Mouse (Mus musculus) cerebellum, adult 11-12 months (tissue): ENCODE results near the gene Scin.
"Not testable (repeated sequence)": the region's sequence is repeated elsewhere in the genome, so short reads cannot be mapped to it uniquely, and the experiment has no call there.

ENCODE experiments used
- DNase-seq: peaks from one replicate; pipeline ENCODE4 v3.0.0; 2022

Scin gene

GRCm38 (mm10) chr12:40133573-40134271 lies at the start of gene Scin:
TSS of gene Scin (minus strand) at chr12:40134228.
- no peak for DNase-seq

DNA sequence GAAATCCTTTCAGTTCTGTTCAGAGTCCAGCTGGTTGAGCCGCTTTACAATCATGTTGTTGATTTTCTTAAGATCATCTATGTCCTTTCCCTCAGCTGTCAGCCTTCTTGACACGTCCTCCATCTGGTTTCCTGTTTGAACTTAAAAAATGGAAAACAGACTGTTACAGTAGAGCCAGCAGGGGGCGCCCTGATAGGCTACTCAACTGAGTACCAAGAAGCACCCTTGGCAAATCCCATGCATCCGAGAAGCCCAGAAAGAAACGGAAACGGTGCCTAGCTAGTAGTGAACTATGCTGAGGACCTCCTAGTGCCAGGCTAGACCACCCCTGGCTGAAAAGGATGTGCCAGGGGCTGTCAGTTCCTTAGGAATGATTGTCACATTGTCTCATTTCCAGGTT lies 43.1 kb upstream of the Scin start:
- DNase-seq = no peak

DNA sequence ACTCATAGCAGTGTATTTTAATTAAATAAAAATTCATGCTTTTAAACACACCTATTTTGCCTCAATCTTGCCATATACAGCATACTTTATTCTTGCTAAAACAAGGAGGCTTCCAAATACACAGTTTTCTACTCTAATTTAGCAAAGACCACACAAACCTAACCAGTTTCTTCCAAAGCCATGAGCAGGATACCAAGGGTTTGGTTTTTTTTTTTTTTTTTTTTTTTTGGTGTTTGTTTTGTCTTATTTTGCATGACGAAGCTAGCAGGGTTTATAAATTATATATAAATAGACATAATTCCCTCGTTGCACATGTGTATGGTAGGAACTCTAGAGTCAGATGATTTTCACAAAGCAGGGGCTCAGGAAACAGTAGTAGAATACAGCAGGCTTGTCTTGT lies 42.1 kb upstream of the Scin start:
- DNase-seq = no peak

- not testable (repeated sequence) for DNase-seq
These were observed 41.1 kb upstream of the Scin start for GRCm38 (mm10) chr12:40175171-40175570.

GRCm38 (mm10) chr12:40171637-40172036 lies 37.6 kb upstream of the Scin start:
- no peak for DNase-seq

DNA sequence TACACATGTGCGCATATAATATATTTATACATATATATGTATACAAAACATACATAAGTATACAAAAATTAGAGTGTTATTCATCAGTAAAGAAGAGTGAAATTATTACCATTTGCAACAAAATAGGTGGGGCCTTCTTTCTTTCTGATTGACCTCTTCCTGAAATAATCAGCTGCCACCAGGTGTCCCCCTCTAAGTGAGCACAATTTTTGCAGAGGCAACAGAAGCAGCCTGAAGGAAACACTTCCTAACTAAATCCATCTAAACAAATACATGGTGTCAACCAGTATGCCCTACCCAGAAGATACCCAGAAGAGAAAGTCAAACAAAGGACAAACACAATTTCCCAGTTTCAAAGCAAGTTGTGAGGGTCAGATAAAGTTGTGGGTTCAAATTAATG lies 35.6 kb upstream of the Scin start:
- no peak for DNase-seq

GRCm38 (mm10) chr12:40164621-40165020 lies 30.6 kb upstream of the Scin start:
- no peak for DNase-seq

GRCm38 (mm10) chr12:40160777-40161176 lies 26.7 kb upstream of the Scin start:
- no peak for DNase-seq

- no peak for DNase-seq
These were observed 20.2 kb upstream of the Scin start for GRCm38 (mm10) chr12:40154188-40154587.

GRCm38 (mm10) chr12:40152353-40153069 lies 18.5 kb upstream of the Scin start:
- DNase-seq = no peak

DNA sequence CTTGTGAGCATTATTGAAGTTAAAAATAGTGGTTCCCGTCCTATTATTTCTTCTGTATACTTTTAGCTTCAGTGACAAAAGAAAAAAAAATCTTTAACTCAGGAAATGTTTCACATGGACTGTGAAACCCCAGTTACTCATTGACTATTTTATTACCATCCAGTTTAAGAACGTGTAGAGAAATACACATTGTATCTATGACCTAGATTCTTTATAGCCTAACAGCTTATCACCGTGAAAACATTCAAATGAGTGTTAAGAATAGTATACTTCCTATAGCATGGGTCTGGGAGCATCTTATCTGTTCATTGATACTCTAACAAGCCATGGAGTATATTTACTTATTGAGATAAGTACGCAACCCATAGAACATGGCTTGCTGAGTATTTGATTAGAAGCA lies 13.3 kb upstream of the Scin start:
- no peak for DNase-seq

DNA sequence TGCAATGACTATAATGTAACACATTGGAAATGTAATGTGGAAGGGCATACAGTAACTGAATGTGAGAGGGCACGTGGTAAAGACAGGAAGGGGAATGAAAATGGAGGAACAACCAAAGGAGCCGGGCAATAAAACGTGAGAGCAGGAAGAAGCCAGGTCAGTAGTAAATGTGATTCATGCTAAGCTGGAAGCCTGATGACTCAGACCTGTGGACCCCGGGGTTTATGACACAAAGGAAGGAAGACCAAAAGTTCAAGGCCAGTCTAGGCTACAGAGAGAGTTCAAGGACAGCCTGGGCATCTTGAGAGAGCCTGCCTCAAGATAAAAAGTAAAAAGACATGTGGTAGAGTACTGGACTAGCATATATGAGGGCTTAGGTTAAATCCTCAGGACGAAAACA lies 12.5 kb upstream of the Scin start:
- no peak for DNase-seq

DNA sequence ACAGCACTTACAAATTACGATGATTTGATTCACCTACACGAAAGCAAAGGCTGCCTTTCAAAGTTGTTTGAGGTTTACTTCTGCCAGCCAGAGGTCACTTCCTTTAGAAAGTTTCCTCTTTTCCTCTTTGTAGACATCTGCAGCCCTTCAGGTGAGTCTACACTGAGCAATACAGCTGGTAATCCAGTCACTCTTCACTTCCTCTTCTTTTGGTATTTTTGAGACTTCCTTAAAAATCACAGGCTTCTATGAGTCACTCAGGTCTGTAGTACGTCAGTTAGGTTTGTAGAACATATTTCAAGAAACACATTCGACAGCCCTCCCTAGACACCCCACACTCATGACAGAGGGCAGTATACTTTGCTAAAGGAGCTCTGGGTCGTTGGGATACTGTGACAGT lies 6.7 kb upstream of the Scin start:
- no peak for DNase-seq

GRCm38 (mm10) chr12:40139484-40140245 lies 5.6 kb upstream of the Scin start:
- no peak for DNase-seq

- no peak for DNase-seq
These were observed 501 bp upstream of the Scin start for GRCm38 (mm10) chr12:40134529-40134928.

DNA sequence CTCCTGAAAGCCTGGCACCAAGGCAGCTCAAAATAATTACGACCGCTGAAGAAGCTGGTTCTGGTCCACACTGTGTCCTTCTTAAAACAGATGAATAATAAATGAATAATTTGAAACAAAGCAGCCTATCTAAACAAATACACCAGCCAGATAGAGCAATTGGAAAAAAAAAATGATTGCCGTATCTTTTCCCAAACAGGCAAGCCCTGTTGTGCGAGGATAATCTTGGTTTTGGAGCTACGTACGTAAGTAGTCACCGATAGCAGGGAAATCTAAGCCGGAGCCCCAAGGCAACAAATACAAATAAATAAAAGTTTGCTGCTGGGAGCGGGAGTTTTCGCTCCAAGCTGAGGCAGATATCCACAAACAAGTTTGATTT lies 845 bp downstream of the Scin start:
- no peak for DNase-seq

GRCm38 (mm10) chr12:40118872-40119271 lies 15.2 kb downstream of the Scin start:
- no peak for DNase-seq

- DNase-seq = no peak
These were observed 17.0 kb downstream of the Scin start for GRCm38 (mm10) chr12:40117045-40117444.

DNA sequence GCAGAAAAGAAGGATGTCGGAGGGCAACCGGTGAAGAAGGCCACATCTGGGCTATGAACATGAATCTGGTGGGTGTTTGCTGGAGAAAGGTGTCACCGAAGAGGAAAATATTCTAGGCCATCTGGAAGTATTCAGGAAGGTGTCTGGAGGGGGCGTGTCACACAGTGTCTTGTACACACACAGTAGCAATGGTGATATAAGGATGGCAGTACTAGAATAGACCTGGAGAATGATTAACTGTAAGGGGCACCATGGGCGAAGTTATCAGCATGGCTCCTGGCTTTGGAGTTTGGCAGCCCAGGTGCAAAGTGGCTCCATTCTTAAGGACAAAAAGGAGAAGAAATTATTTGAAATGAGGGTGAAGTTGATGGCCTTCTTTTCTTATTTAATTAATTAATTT lies 17.8 kb downstream of the Scin start:
- no peak for DNase-seq

DNA sequence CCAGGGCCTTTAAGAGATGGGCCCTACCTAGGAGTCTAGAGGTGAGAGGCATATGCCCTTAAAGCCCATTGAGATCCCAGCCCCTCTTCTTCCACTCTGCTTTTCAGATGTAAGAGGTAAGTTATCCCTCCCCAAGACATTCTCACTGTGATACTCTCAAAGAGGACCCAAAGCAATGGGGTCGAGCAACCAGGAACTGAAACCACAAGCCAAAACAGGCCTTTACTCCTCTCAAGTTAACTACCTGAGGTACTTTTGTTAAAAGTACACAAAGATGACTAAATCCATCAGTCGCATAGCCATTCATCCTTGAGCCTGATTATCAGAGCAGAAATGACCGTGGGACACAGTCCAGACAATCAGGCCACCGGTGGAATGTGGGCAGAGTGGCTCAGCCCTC lies 19.1 kb downstream of the Scin start:
- DNase-seq = no peak

DNA sequence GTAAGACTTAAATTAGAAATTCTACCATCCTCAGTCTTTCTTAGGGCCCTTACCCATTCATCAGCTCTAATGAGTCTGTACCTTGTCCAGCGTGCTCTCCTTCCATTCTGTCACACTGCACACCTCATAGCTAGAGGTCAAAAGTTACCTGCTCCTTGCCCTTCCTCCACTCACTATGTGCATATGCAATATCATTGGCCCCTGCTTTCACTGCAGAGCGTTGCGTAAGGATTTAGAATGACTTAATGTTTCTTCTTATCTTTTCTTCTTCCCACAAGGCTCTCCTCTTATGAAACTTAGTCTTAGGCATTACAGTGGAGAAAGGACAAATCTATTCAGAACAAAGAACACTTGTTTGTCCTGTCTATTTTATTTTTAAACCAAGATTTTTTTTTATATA lies 20.0 kb downstream of the Scin start:
- no peak for DNase-seq

DNA sequence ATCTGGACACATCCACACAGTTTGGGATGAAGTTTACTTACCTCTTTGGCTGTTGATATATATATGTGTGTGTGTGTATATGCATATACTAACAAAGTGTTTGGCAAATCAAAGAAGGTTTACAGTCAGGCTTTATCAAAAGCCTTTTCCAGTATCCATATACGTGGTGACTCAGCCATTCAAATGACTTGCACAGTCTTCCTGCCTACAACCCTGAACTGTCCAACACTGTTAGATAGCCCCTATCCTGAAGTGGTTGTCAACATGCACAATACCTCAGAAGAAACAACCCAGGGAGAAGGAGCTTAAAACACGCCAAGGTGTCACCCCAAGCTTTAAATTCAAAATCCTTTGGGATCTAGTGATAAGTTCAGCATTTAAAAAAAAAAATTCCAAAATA lies 20.4 kb downstream of the Scin start:
- DNase-seq = no peak

GRCm38 (mm10) chr12:40109227-40109626 lies 24.8 kb downstream of the Scin start:
- no peak for DNase-seq

- DNase-seq = no peak
These were observed 25.9 kb downstream of the Scin start for GRCm38 (mm10) chr12:40108143-40108542.
